Mouse (Mus musculus) liver, postnatal 0 days (tissue): ENCODE measurements at regions not wholly inside any gene's neighbourhood (a gene's known extent, or its start where the extent isn't known, plus 50 kb on each side); places are given as distances from the start of the nearest gene placed in this dataset.

ENCODE experiments used
- CTCF ChIP-seq: sonication (generic); IDR thresholded peaks from 2 replicates; pipeline ENCODE4 v1.5.1; 2016; ENCODE audit warnings: antibody characterized with exemption, low read depth
- EP300 ChIP-seq: IDR thresholded peaks from 2 replicates; pipeline ENCODE4 v1.6.1; 2016; ENCODE audit warnings: antibody characterized with exemption, low read depth, mild to moderate bottlenecking

DNA sequence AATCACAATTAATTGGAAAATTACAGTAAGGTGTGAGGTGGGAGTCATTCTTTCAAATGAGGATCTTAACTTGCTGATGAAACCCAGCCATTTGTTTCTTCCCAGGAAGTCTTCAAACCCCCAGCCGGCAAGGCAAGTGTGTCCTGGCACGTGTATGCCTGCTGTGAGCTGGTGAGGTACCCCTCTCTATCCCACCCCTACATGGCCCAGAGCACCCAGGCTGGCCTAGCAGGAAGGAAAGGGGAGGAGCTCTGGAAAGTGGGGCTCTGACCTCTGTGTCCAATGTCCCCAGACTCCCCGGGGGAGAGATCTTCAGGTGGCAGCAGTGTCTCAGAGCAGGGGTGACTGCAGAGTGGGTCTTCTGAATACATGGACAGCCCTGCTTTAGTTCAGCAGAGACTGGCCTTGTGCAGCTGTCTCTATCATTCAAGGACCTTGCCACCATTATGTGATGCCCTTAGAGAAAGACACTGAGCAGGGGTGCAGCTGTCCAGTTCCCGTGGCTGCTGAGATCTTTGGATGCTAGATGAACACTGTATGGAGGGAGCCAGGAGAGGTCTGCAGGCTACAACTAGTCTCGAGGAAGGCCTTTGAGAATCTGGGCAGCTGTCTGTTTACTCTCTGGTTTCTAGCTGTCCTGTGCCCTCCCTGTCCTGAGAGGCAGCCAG is 306.8 kb upstream of the Mki67 start:
- TF ChIP-seq EP300 (no peak), CTCF (no peak)
